Mouse (Mus musculus): ENCODE measurements around the gene Isg15.

DNA sequence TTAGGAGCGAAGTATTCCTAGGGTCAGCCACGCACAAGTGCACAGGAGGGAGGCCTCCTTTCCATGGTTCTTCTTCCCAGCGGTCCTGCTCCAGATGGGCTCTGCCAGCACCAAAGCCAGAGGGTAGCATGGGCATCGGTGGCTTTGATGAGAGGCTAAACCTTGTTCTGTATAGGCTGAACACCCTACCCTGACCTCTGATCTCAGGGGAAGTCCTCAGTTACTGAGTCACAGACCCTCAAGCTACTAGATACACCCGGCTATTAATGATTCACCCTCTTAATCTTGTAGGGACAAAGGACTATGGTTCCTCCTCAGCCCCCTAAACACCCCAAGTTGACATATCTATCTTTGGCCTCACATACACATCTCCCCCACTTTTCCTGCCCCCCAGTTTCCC is 6.7 kb downstream of the Isg15 start:
- TF ChIP-seq TAL1 (IDR thresholded peaks at IDR 0.05; ENCODE audit: low read length) (no peak), GATA1 (IDR thresholded peaks at IDR 0.05; ENCODE audit: low read length) (no peak)

Measured in erythroblast, embryonic 14.5 days (primary cell).